Mouse (Mus musculus) embryonic facial prominence, embryonic 14.5 days (tissue): ENCODE results near the gene Mus81. TPM values are rescaled to one million over a fixed set of nuclear protein-coding genes. Genes with fewer than 3 reads are reported as not detected.
"Not testable (repeated sequence)": the region's sequence is repeated elsewhere in the genome, so short reads cannot be mapped to it uniquely, and the experiment has no call there.

Source experiments
- ATAC-seq: fragments of 200-750 bp; cut with Nextera tagmentation; 2 replicates; pipeline ENCODE4 v1.8.0; 2017; ENCODE audit warnings: low read depth, moderate number of reproducible peaks, moderate TSS enrichment
- DNase-seq: peaks from one replicate; pipeline ENCODE4 v3.0.0-alpha.2; 2015; ENCODE audit warnings: low spot score
- H3K27ac ChIP-seq: fragments of 300-500 bp; sonication (generic); replicated peaks from 2 replicates; pipeline ENCODE4 v1.5.1; 2014; ENCODE audit warnings: low read depth, mild to moderate bottlenecking, low read length, moderate library complexity
- H3K27me3 ChIP-seq: fragments of 300-500 bp; sonication (generic); replicated peaks from 2 replicates; pipeline ENCODE4 v1.6.1; 2014; ENCODE audit warnings: low read length; ENCODE audit not compliant: control insufficient read depth, insufficient read depth
- H3K36me3 ChIP-seq: fragments of 300-500 bp; sonication (generic); 2 replicates; pipeline ENCODE4 v1.6.1; 2014; ENCODE audit warnings: low read length, mixed read lengths; ENCODE audit not compliant: control insufficient read depth, insufficient read depth
- H3K4me1 ChIP-seq: fragments of 300-500 bp; sonication (generic); 2 replicates; pipeline ENCODE4 v1.6.1; 2014; ENCODE audit warnings: antibody characterized with exemption, low read length; ENCODE audit not compliant: control insufficient read depth, insufficient read depth
- H3K4me2 ChIP-seq: fragments of 300-500 bp; sonication (generic); 2 replicates; pipeline ENCODE4 v1.6.1; 2014; ENCODE audit warnings: low read depth, mild to moderate bottlenecking, low read length, moderate library complexity, mixed read lengths
- H3K4me3 ChIP-seq: fragments of 300-500 bp; sonication (generic); 2 replicates; pipeline ENCODE4 v1.5.1; 2014; ENCODE audit warnings: low read depth, mild to moderate bottlenecking, low read length
- H3K9ac ChIP-seq: fragments of 300-500 bp; sonication (generic); 2 replicates; pipeline ENCODE4 v1.6.1; 2014; ENCODE audit warnings: low read depth, mild to moderate bottlenecking, low read length, moderate library complexity, mixed read lengths
- H3K9me3 ChIP-seq: fragments of 300-500 bp; sonication (generic); 2 replicates; pipeline ENCODE4 v1.6.1; 2016; ENCODE audit warnings: low read length; ENCODE audit not compliant: control insufficient read depth
- WGBS: fragments of 180-500 bp; shearing (Covaris S2); extraction: QIAGEN DNeasy Blood & Tissue Kit; methylation state at CpG from one replicate; pipeline ENCODE4 v1.1.7; 2014; 5-methylcytosine and 5-hydroxymethylcytosine counted together
- polyA plus RNA-seq: library from polyadenylated mRNA; unstranded; fragments of >200 nt; fragmentation: Nextera tagmentation; extraction: Ambion mirVana; gene quantifications from 2 replicates; pipeline ENCODE4 v1.2.1, GENCODE M21; 2014

Gene Mus81
- polyA plus RNA-seq, 1 experiment from 2014 or later, result 39.6 TPM

DNA sequence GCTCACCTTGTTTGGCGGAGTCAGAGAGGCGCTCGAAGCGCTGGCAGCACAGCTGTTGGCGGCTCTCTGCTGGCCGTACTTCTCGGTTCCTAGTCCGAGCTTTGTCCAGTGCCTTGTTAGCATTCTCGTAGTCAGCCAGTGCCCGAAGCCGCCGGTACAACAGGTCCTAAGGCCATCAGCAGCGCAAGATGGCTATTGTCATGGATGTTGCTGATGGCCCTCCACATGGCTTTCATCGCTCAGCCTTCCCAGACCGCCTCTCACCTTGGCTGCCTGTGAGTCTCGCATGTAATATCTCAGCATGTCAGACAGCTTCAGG, 7.8 kb upstream of the Mus81 start:
- no peak overlapping the region for H3K9ac ChIP-seq
- H3K27me3 ChIP-seq, result no peaks in the 10 kb centered on the region
- DNase-seq (no peak), ATAC-seq (no peak)
- 89% methylated on average over 10 of the region's 16 CpGs for WGBS
- no peak overlapping the region for H3K4me2 ChIP-seq
- no peak overlapping the region for H3K27ac ChIP-seq
- H3K4me1 ChIP-seq, result no peaks in the 10 kb centered on the region; the same call in 1 of the 2 replicates
- no peaks in the 10 kb centered on the region for H3K9me3 ChIP-seq
- no peak overlapping the region for H3K4me3 ChIP-seq
- H3K36me3 ChIP-seq, result peaks cover 59% of the 10 kb centered on the region

DNA sequence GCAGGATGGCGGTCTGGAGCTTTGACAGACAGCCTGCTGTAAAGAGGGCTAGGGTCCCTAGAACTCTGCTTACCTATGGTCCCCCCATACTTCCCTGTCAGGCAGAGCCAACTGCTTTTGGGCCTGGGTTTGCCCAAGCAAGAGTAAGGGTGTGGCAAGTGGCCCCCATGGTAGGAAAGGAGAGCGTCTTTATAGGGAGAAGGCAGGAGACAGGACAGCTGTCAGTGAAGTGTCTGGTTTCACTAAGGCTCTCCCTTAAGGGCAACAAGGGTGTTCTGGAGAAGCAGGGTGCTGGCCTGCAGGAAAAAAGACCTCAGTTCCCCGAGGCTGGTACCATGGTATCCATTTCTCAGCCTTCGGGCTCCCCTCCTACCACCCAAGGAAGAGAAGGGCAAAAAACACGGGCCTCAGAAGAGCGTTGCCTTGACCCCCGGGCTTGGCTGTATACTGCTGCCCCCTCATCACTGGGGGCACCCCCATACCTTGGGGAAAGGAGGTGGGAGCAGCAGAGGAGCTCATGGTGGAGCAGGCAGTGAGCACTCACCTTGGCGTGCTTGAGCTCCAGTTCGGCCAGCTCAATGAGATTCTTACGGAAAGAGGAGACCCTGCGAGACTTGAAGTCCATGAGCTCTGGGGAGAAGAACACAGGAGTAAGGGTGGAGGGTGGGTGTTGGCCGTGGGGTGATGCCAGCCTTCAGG, 7.3 kb upstream of the Mus81 start:
- WGBS, result 81% methylated on average over 12 of the region's 12 CpGs

DNA sequence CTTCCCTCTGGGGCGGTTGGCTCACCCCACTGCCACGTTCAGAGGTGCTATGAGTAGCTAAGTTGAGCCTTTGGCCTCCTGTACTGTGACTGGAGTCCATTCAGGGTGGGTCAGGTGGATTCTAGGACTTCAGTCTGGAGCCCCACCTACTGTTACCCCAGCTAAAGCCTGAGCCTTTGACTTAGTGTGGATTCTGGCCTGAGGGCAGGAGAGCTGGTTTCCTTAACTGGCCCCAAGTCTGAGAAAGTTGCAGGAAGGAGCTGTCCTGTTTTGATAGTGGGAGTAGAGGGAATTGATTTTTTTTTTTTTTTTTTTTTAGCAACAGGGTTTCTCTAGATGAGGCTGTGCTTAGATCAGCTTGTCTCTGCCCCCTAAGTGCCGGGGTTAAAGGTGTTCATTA, 6.1 kb upstream of the Mus81 start:
- H3K4me1 ChIP-seq, result no peaks in the 10 kb centered on the region; the same call in 1 of the 2 replicates
- H3K9me3 ChIP-seq, result no peaks in the 10 kb centered on the region
- H3K27ac ChIP-seq, result no peak overlapping the region
- no peak for ATAC-seq
- H3K36me3 ChIP-seq, result peaks cover 59% of the 10 kb centered on the region
- 88% methylated on average over 3 of the region's 3 CpGs for WGBS
- H3K4me2 ChIP-seq, result no peak overlapping the region
- no peaks in the 10 kb centered on the region for H3K27me3 ChIP-seq
- no peak for DNase-seq
- H3K9ac ChIP-seq, result no peak overlapping the region
- no peak overlapping the region for H3K4me3 ChIP-seq

More for the DNA sequence above, 7.3 kb upstream of the Mus81 start:
- Histone ChIP-seq H3K9ac (no peak overlapping the region), H3K36me3 (peaks cover 59% of the 10 kb centered on the region), H3K27me3 (no peaks in the 10 kb centered on the region), H3K4me3 (no peak overlapping the region), H3K27ac (no peak overlapping the region), H3K4me1 (no peaks in the 10 kb centered on the region; the same call in 1 of the 2 replicates), H3K9me3 (no peaks in the 10 kb centered on the region), H3K4me2 (no peak overlapping the region)
- ATAC-seq (no peak), DNase-seq (no peak)

DNA sequence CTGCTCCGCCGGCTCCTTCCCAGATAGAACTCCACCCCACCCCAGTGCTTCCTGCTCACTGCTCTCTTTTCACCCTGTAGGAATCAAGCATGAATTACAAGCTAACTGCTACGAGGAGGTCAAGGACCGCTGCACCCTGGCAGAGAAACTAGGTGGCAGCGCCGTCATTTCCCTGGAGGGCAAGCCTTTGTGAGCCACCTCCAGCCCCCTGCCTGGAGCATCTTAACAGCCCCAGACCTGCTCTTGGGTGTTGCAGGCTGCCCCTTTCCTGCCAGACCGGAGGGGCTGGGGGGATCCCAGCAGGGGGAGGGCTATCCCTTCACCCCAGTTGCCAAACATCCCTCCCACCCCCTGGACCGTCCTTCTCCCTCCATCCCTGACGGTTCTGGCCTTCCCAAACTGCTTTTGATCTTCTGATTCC, 5.1 kb upstream of the Mus81 start:
- peaks cover 56% of the 10 kb centered on the region for H3K36me3 ChIP-seq
- not testable (repeated sequence) for ATAC-seq, H3K27ac ChIP-seq, DNase-seq, H3K9me3 ChIP-seq, H3K4me2 ChIP-seq, H3K4me1 ChIP-seq, H3K9ac ChIP-seq, H3K4me3 ChIP-seq, H3K27me3 ChIP-seq
- 73% methylated on average over 9 of the region's 9 CpGs for WGBS

DNA sequence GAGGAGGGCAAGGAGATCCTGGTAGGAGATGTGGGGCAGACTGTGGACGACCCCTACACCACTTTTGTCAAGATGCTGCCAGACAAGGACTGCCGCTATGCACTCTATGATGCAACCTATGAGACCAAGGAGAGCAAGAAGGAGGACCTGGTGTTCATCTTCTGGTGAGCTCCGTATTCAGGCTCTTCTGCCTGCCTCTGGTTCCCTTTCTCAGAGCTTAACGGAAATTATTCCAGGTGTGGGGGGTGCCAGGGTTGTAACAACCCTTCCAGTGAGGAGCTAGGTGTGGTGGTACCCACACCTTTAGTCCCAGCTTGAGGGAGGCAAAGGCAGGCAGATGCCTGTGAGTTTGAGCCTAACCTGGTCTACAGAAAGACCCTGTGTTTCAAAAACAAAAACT, 4.4 kb upstream of the Mus81 start:
- H3K4me1 ChIP-seq, result peaks cover 3% of the 10 kb centered on the region; the same call in 1 of the 2 replicates
- DNase-seq, result no peak
- H3K4me2 ChIP-seq, result no peak overlapping the region
- WGBS, result 81% methylated on average over 4 of the region's 4 CpGs
- H3K9ac ChIP-seq, result no peak overlapping the region
- no peak overlapping the region for H3K4me3 ChIP-seq
- H3K27ac ChIP-seq, result no peak overlapping the region
- H3K9me3 ChIP-seq, result no peaks in the 10 kb centered on the region
- peaks cover 54% of the 10 kb centered on the region for H3K36me3 ChIP-seq
- H3K27me3 ChIP-seq, result no peaks in the 10 kb centered on the region
- ATAC-seq, result no peak

DNA sequence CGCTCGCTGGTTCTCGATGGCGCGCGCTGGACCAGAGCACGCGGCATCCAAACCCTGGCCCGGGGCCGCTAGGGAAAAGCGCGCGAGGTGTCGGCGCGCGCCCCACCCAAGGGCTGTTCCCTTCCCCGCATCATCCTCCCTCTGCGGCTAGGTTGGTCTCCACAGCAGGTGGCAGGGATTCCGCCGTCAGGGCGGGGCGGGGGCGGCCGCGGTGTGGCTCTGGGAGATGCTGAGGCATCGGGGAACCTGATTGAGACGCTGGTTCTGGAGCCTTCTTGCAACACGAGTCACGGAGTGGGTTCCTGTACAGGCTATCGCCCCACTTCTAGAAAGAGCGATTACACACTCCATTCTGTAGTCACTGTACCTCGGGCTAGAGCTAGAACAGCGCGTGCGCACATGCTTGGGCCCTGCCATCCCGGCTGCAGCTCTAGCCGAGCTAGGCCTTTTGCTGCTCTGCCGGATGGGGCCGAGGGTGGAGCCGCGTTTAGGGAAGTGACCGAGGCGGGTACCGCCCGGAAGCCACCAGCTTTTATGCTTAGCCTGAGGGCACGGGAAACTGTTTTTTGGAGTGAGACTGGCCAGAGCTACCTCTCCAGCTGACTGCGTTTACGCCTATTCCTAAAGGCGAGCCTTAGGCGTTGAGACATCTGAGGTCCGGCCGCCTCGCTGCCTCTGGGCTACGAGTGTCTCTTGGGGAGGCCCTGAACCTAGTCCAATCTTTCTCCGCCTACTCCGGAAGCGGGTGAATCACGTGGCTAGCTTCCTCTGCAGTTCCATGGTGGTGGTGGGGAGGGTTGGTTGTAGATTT, 2.9 kb upstream of the Mus81 start:
- Histone ChIP-seq H3K9ac (peak overlapping the region; percentile 96), H3K4me1 (peaks cover 12% of the 10 kb centered on the region), H3K4me2 (peak overlapping the region; percentile 73), H3K4me3 (peak overlapping the region; percentile 93), H3K36me3 (peaks cover 43% of the 10 kb centered on the region), H3K27me3 (no peaks in the 10 kb centered on the region), H3K9me3 (no peaks in the 10 kb centered on the region), H3K27ac (peak overlapping the region; percentile 98)
- WGBS, result under 1% methylated on average over 42 of the region's 59 CpGs
- DNase-seq (peak; percentile 88), ATAC-seq (peak; percentile 6; the same call in 1 of the 2 replicates)

DNA sequence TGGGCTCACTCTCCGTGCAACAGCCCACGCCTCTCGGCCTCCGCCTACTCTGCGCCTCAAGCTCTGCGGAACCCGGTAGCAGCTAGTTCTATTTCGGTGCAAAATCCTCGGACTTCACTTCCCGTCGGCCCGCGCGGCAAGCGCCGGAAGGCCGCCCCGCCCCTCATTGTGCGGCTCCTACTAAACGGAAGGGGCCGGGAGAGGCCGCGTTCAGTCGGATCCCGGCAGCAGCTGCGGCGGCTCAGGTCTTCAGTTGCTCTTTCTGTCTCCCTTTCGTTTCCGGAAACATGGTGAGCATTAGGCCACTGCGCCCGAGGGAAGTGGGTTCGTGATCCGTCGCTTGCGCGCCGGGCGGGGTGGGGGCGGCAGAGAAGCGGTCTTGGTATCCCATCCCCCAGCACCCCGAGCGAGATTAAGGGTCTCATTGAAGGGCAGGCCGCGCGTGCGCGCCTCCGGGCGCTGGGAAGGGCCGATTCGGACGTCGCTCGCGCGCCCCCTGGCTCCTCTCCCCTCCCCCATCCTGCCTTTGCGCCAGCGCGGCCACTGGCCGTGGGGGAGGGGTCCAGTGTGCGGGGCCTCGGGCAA, 2.2 kb upstream of the Mus81 start, which contains the start of gene Cfl1:
Gene Cfl1 (plus strand): TSS at position 143 of the 585 bp plus-strand sequence.
- Histone ChIP-seq H3K9ac (peak within 1 kb of the TSS; percentile 96), H3K36me3 (peaks cover 43% of the 10 kb centered on the region), H3K4me1 (peaks cover 12% of the 10 kb centered on the region), H3K9me3 (no peaks in the 10 kb centered on the region), H3K4me2 (peak within 1 kb of the TSS; percentile 73), H3K4me3 (peak within 1 kb of the TSS; percentile 93), H3K27ac (peak within 1 kb of the TSS; percentile 98), H3K27me3 (no peaks in the 10 kb centered on the region)
- ATAC-seq (peak; percentile 69), DNase-seq (peak; percentile 98)
- under 1% methylated on average over 44 of the region's 62 CpGs for WGBS

DNA sequence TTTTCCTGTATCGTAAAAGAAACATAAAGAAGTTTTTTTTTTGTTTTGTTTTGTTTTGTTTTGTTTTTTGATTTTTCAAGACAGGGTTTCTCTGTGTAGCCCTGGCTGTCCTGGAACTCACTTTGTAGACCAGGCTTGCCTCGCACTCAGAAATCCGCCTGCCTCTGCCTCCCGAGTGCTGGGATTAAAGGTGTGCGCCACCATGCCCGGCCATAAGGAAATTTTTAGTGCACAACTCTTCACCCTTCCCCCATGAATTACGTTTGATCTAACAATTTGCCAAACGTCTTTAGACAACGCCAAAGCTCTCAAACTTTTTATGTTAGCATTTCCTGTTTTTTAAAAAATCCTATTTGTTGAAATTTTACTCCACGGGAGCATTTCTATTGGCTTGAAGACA, 1.5 kb upstream of the Mus81 start:
- H3K9ac ChIP-seq, result 0 out of 2 replicates have a peak overlapping the region, but pooled peaks have one; percentile 96
- H3K36me3 ChIP-seq, result peaks cover 45% of the 10 kb centered on the region
- ATAC-seq, DNase-seq, H3K27me3 ChIP-seq, H3K9me3 ChIP-seq: not testable (repeated sequence)
- peak overlapping the region; percentile 73 for H3K4me2 ChIP-seq
- H3K4me3 ChIP-seq, result peak overlapping the region; percentile 93
- WGBS, result 47% methylated on average over 10 of the region's 10 CpGs
- H3K4me1 ChIP-seq, result peaks cover 12% of the 10 kb centered on the region
- H3K27ac ChIP-seq, result peak overlapping the region; percentile 98
